Mouse (Mus musculus): ENCODE results near the gene Zc3h14. TPM values are rescaled to one million over a fixed set of nuclear protein-coding genes. Genes with fewer than 3 reads are reported as not detected.

Zc3h14 gene
- total and polyA plus RNA-seq, 3 experiments = 89.2 to 173 (median 120) TPM

DNA sequence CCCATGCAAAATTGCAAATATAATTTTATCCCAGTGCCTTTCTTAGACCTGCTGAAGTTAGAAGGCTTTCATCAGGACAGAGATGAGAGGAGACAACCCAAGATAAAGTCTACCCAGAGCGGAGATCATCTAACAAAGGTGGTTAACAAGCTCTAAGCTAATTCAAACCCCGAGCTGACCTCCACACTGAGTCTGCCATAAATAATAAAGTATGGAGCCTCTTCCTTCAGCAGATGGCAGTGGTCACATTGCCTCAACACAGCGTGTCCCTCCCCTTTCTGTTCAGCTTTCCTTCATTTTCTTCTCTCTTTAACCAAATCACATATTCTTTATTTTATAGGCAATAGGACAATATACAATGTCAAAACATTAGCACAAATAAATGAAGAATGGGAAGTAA lies 25.7 kb upstream of the Zc3h14 start:
- Histone ChIP-seq H3K9ac (ENCODE audit: insufficient read depth, low read depth) (no peak overlapping the region), H3K4me3 (replicated peaks in 1 of 3; ENCODE audit: low read depth in 2 of 3, low read length in 2 of 3, poor library complexity in 1 of 3) (no peak overlapping the region), H3K27me3 (replicated peaks) (no peaks in the 10 kb centered on the region), H3K36me3 (replicated peaks in 1 of 2; ENCODE audit: control insufficient read depth in 1 of 2, insufficient read depth in 1 of 2, low read length in 1 of 2) (peaks cover 0 to 6% of the 10 kb centered on the region in 2 experiments), H3K4me2 (ENCODE audit: insufficient read depth, low read depth, poor library complexity, severe bottlenecking) (no peak overlapping the region), H3K79me2 (replicated peaks; ENCODE audit: control insufficient read depth, extremely low read depth, insufficient read depth, poor library complexity, severe bottlenecking) (peaks cover 3% of the 10 kb centered on the region; the same call in 1 of the 2 replicates), H3K27ac (ENCODE audit: insufficient read depth, low read depth) (no peak overlapping the region), H3K4me1 (ENCODE audit: control insufficient read depth in 1 of 2, insufficient read depth in 2 of 2) (0 out of 4 replicates have a peak, but pooled peaks cover 0 to 3% of the 10 kb centered on the region in 2 experiments), H3K9me3 (replicated peaks; ENCODE audit: low read length) (no peaks in the 10 kb centered on the region)
- in situ Hi-C loops (cut with MboI; ENCODE audit: low pct_ligation_motif_present, low pct_unique_long_range_greater_than_20kb, low sequenced_read_pairs) (no loop called here), dilution Hi-C loops (cut with MboI; ENCODE audit: extremely low pct_ligation_motif_present, extremely low pct_unique_long_range_greater_than_20kb, low sequenced_read_pairs) (no loop called here)
- no peak for TF ChIP-seq UBTF (IDR thresholded peaks at IDR 0.05; ENCODE audit: low read depth, low read length)
- TF ChIP-seq KAT2A (IDR thresholded peaks at IDR 0.05; ENCODE audit: insufficient replicate concordance, low read length) = no peak
- TF ChIP-seq GABPA (IDR thresholded peaks at IDR 0.05; ENCODE audit: insufficient replicate concordance, low read depth, low read length) = no peak
- TF ChIP-seq NELFE (IDR thresholded peaks at IDR 0.05; ENCODE audit: low read depth, low read length) = no peak
- no peak for TF ChIP-seq USF2 (conservative IDR thresholded peaks at IDR 0.05; ENCODE audit: low read depth, low read length)
- no peak for TF ChIP-seq MAFK (IDR thresholded peaks at IDR 0.05; ENCODE audit: insufficient replicate concordance, low read length)
- no peak for TF ChIP-seq MYC (IDR thresholded peaks at IDR 0.05; ENCODE audit: low read depth, low read length)
- no peak for TF ChIP-seq MAX (IDR thresholded peaks at IDR 0.05; ENCODE audit: low read length)
- TF ChIP-seq ZMIZ1 (IDR thresholded peaks at IDR 0.05; ENCODE audit: low read depth, low read length) = no peak
- TF ChIP-seq CHD1 (IDR thresholded peaks at IDR 0.05; ENCODE audit: low read depth, low read length) = no peak
- no peak for TF ChIP-seq MXI1 (IDR thresholded peaks at IDR 0.05; ENCODE audit: low read depth, low read length)
- TF ChIP-seq RAD21 (IDR thresholded peaks at IDR 0.05; ENCODE audit: low read depth, low read length) = no peak
- no peak for TF ChIP-seq TBP (conservative IDR thresholded peaks at IDR 0.05; ENCODE audit: low read depth, low read length)
- TF ChIP-seq ZKSCAN1 (IDR thresholded peaks at IDR 0.05; ENCODE audit: borderline replicate concordance, low read depth, low read length) = no peak
- no peak for TF ChIP-seq USF1 (IDR thresholded peaks at IDR 0.05; ENCODE audit: low read depth, low read length)
- no peak for TF ChIP-seq PAX5 (IDR thresholded peaks at IDR 0.05; ENCODE audit: low read length)
- TF ChIP-seq BHLHE40 (IDR thresholded peaks at IDR 0.05; ENCODE audit: low read depth, low read length) = no peak
- TF ChIP-seq POLR2A (IDR thresholded peaks at IDR 0.05; ENCODE audit: low read depth, low read length) = no peak
- no peak for TF ChIP-seq ZNF384 (IDR thresholded peaks at IDR 0.05; ENCODE audit: low read depth, low read length)
- TF ChIP-seq EP300 (IDR thresholded peaks at IDR 0.05; ENCODE audit: low read length) = no peak
- DNase-seq (ENCODE audit: extremely low read depth) = no peak

DNA sequence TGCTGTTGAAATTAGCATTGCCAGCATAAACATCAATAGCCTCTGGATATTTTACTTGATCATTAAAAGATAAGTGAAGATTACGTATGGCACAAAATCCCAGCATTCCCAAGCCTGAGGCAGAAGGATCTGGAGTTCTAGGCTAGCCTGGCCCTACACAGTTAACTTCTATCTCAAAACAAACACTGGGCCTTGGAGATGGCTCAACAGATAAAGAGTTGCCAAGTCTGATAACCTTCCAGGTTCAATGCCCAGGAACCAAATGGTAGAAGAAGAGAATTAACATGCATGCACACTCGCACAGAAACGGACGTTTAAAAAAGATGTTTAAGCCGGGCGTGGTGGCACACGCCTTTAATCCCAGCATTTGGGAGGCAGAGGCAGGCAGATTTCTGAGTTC lies 22.5 kb upstream of the Zc3h14 start:
- no peak overlapping the region for H3K27ac ChIP-seq (ENCODE audit: insufficient read depth, low read depth)
- no peaks in the 10 kb centered on the region for H3K9me3 ChIP-seq (replicated peaks; ENCODE audit: low read length)
- H3K79me2 ChIP-seq (replicated peaks; ENCODE audit: control insufficient read depth, extremely low read depth, insufficient read depth, poor library complexity, severe bottlenecking) = peaks cover 7% of the 10 kb centered on the region; the same call in 1 of the 2 replicates
- peaks cover 3 to 14% of the 10 kb centered on the region in 2 experiments for H3K36me3 ChIP-seq (replicated peaks in 1 of 2; ENCODE audit: control insufficient read depth in 1 of 2, insufficient read depth in 1 of 2, low read length in 1 of 2)
- TF ChIP-seq PAX5 (IDR thresholded peaks at IDR 0.05; ENCODE audit: low read length) (no peak), NELFE (IDR thresholded peaks at IDR 0.05; ENCODE audit: low read depth, low read length) (no peak), ZKSCAN1 (IDR thresholded peaks at IDR 0.05; ENCODE audit: borderline replicate concordance, low read depth, low read length) (no peak), JUND (conservative IDR thresholded peaks at IDR 0.05; ENCODE audit: low read depth, low read length) (no peak), TCF12 (IDR thresholded peaks at IDR 0.05; ENCODE audit: low read depth, low read length) (no peak), HCFC1 (IDR thresholded peaks at IDR 0.05; ENCODE audit: low read depth, low read length) (no peak), CHD2 (IDR thresholded peaks at IDR 0.05; ENCODE audit: low read length) (no peak), ZMIZ1 (IDR thresholded peaks at IDR 0.05; ENCODE audit: low read depth, low read length) (no peak), MAFK (IDR thresholded peaks at IDR 0.05; ENCODE audit: insufficient replicate concordance, low read length) (no peak), SMC3 (IDR thresholded peaks at IDR 0.05; ENCODE audit: low read depth, low read length) (no peak)
- no peak overlapping the region for H3K4me2 ChIP-seq (ENCODE audit: insufficient read depth, low read depth, poor library complexity, severe bottlenecking)
- peaks cover 4 to 14% of the 10 kb centered on the region in 2 experiments for H3K4me1 ChIP-seq (ENCODE audit: control insufficient read depth in 1 of 2, insufficient read depth in 2 of 2)
- H3K4me3 ChIP-seq (replicated peaks in 1 of 3; ENCODE audit: low read depth in 2 of 3, low read length in 2 of 3, poor library complexity in 1 of 3) = no peak overlapping the region
- DNase-seq (ENCODE audit: extremely low read depth) = no peak
- dilution Hi-C loops (cut with MboI; ENCODE audit: extremely low pct_ligation_motif_present, extremely low pct_unique_long_range_greater_than_20kb, low sequenced_read_pairs) = no loop called here
- H3K27me3 ChIP-seq (replicated peaks) = no peaks in the 10 kb centered on the region
- H3K9ac ChIP-seq (ENCODE audit: insufficient read depth, low read depth) = no peak overlapping the region
- in situ Hi-C loops (cut with MboI; ENCODE audit: low pct_ligation_motif_present, low pct_unique_long_range_greater_than_20kb, low sequenced_read_pairs) = no loop called here
